Mouse (Mus musculus) thymus, postnatal 25 days (tissue): ENCODE data around the gene Fgfr2.

Source experiments
- DNase-seq: peaks from one replicate; pipeline ENCODE4 v3.0.0; 2022

The Fgfr2 gene

GRCm38 (mm10) chr7:132795141-132795540, 328.0 kb downstream of the Fgfr2 start:
- DNase-seq = no peak

GRCm38 (mm10) chr7:132793467-132793866, 329.7 kb downstream of the Fgfr2 start:
- DNase-seq = no peak

DNA sequence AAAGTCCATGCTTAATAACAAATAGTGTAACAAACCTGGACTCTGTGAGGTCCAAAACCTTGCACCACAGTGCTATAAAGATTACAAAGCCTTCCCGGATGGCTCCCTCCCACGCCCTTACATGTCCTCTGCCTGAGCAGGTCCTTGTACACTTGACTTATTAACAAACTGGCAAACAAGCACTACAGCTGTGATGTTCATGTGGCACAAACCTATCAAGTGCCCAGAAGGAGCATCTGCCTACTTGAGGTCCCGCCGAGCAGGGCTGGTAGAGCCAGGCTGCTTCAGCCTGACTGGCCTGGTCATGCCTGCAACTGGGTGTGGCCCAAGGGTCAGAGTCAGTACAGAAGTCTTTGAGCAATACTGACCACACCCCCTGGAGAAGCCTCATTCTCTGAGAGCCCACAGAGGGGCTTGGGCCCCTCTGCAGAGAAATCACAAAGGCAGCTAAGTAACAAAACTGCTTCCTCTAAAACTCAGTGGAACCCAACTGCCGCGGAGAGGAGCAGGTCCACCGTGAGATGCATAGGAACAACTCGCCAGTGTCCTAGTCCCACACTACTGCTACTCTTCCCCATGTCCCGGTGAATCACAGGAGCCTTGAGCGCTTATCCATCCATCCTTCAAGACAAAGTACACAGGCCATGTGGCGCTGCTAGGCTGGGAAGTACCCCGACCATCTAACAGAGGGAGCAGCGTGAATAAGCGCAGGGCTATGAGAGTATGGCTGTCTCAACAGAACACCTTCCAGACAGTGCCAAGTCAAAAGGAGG, 332.5 kb downstream of the Fgfr2 start:
- DNase-seq = no peak

- DNase-seq = no peak
Measured at GRCm38 (mm10) chr7:132788826-132789225, 334.3 kb downstream of the Fgfr2 start.

- no peak for DNase-seq
Measured at GRCm38 (mm10) chr7:132787496-132788190, 335.5 kb downstream of the Fgfr2 start.

DNA sequence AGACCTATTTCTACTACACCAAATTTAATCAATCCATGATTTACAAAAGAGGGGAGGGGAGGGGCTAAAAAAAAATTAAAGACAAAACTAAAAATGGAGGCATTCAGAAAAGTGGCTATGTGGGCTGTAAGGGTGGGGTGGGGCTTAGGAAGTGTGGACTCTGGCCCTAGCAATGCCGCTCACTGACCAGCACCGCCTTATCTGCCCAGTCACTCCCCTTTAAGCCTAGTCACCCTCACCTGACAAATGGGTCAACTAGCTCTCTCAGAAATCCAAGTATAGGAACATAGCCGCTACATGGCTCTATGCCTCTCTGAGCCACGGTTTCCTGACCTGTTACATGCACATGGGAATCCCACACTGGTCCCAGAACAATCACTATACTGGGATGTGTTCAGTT, 336.1 kb downstream of the Fgfr2 start:
- DNase-seq = no peak

DNA sequence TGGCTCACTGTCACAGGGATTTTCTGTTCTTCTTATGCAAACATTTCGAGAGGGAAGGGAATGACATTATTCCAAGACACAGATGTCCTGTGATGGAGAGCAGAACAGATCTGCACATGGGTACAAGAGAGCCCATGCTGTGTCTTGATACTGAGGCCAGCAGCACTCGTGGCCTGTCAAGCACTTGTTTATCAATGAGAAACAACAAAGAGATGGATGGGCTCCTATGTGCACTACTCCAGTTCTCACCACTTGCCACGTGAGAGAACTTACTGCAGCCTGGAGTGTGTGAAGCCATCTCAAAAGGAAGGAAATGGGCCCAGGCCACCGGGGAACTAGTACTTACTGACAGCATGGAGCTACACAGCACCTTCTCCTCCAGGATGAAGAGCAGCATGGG, 336.6 kb downstream of the Fgfr2 start:
- no peak for DNase-seq

DNA sequence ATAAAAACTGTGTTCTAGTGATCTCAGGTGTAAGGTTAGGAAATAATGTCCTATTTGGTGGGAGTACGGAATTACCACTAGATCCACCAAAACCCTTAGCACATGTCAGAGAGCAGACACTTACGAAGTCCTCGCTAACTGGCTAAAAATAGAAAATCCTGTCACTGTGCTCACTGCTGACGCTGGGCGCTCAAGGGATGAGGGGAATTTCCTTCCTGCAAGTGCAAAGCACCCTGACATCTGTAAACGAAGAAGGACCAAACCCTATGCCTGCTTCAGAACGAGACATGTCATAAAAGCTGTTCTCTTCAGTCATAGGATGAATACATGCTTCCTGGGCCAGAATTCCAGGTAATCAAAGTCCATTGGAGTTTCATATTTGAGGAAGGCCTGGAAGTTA, 337.1 kb downstream of the Fgfr2 start:
- no peak for DNase-seq

- DNase-seq = no peak
Measured at GRCm38 (mm10) chr7:132784101-132784500, 339.0 kb downstream of the Fgfr2 start.

GRCm38 (mm10) chr7:132781850-132782249, 341.3 kb downstream of the Fgfr2 start:
- DNase-seq = no peak

- no peak for DNase-seq
Measured at GRCm38 (mm10) chr7:132781130-132781814, 341.9 kb downstream of the Fgfr2 start.

- no peak for DNase-seq
Measured at GRCm38 (mm10) chr7:132780611-132781010, 342.5 kb downstream of the Fgfr2 start.

- DNase-seq = no peak
Measured at GRCm38 (mm10) chr7:132778630-132779029, 344.5 kb downstream of the Fgfr2 start.

DNA sequence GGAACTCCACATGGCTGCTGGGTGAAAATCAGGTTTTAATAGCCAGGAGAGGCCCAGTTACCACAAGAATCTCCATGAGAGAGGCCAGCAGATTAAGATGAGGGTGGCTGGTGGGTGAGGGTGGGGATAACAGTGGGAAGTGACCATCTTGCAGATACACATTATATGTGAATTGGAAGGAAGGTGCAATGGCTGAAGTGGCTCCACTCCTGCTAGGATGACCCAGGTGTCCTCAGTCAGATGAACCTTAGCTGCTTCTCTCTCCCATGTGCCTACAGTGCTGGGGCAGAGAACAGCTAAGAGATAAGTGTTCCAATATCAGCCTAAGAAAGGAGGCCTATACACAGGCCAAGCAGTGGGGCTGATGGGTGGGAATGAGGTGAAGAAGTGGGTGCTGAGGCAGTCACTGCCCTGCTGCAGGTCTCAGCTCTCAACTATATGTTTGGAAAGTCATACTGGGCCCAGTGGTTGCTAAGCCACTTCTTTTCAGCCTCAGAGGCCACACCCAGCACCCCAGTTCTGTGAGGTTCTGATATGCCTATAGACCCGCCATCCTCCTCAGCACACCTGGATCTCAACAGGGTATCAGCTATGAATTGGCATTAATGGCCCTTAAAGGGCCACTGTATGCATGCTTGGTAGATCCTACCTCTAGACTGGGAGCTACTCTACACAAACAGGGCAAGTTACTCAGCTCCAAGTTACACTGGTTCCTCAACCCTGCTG, 345.3 kb downstream of the Fgfr2 start:
- no peak for DNase-seq

GRCm38 (mm10) chr7:132777117-132777516, 346.0 kb downstream of the Fgfr2 start:
- no peak for DNase-seq

DNA sequence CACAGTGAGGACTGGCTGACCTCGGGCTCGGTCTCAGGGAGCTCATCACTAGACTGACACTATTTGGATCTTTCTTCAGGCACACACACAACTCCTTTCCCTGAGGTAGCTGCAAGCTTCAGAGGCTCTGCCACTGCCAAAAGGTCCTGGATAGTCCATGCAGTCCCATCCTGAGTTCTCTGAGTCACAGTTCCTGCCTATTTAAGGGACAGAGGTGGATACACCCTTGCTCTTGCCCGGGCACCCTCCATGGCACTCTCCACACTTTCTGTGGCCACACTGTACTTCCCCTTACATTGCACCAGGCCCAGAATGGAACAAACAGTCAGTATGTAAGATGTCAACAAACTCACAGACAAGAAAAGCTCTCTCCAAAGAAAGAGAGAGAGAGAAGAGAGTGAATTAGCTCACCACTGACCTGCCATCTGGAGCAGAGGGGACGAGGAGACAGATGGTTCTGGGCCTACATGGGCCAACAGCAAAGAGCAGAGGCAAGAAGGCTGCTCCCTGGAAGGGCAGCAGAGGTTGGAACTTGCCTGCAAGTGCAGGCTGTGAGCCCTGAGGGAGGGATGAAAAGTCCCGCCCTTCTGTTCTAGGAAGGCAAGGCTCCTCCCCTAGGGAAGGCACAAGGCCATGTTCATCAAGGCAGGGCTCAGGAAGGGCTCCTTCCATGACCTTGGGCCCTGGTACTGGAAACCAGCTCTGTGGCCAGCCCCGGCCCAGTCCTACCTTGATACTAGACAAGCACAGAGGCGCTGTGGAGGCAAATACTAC, 346.6 kb downstream of the Fgfr2 start:
- no peak for DNase-seq

- DNase-seq = no peak
Measured at GRCm38 (mm10) chr7:132775922-132776321, 347.2 kb downstream of the Fgfr2 start.

DNA sequence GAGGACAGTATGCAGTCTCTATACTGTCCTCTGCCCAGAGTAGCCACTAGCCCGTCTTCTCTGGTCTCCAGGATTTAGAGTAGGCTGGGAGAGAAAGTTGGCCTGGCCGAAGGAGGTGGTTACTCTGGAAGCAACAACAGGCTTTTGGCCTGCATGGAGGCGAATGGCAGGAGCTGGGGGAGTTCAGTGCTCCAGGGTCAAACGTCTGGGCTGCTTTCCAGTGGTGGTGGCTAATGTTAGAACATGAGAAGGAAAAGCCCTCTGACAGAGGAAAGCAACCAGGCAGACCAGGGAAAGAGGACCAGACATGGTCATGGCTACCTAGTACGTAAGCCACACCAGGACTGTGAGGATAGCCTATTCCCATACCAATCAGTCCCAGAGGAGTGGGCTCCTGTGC, 347.8 kb downstream of the Fgfr2 start:
- no peak for DNase-seq

- peak; percentile 68 for DNase-seq
Measured at GRCm38 (mm10) chr7:132773011-132773705, 350.0 kb downstream of the Fgfr2 start.

GRCm38 (mm10) chr7:132772440-132772839, 350.7 kb downstream of the Fgfr2 start:
- DNase-seq = peak; percentile 46

- DNase-seq = no peak
Measured at GRCm38 (mm10) chr7:132768498-132769344, 354.4 kb downstream of the Fgfr2 start.
